Mouse (Mus musculus): Measurements from ENCODE around the gene Tfdp1. TPM values are rescaled to one million over a fixed set of nuclear protein-coding genes. Genes with fewer than 3 reads are reported as not detected.

The Tfdp1 gene
- polyA plus RNA-seq, 1 experiment from 2014 or later = 191 TPM

GRCm38 (mm10) chr8:13415879-13416278 lies 77.3 kb downstream of the Tfdp1 start:
- DNase-seq (ENCODE audit: low spot score) = no peak
- Histone ChIP-seq H3K27ac (ENCODE audit: low read depth, low read length) (no peak overlapping the region), H3K4me3 (ENCODE audit: low read depth, low read length) (no peak overlapping the region), H3K9me3 (ENCODE audit: control insufficient read depth, low read length) (no peaks in the 10 kb centered on the region), H3K4me2 (ENCODE audit: low read depth) (no peak overlapping the region), H3K36me3 (ENCODE audit: control insufficient read depth, insufficient read depth, low read length) (no peaks in the 10 kb centered on the region), H3K4me1 (ENCODE audit: control insufficient read depth, insufficient read depth, low read length) (no peaks in the 10 kb centered on the region), H3K27me3 (ENCODE audit: control insufficient read depth, insufficient read depth, low read length) (no peaks in the 10 kb centered on the region), H3K9ac (ENCODE audit: low read length) (no peak overlapping the region)
- ATAC-seq (ENCODE audit: insufficient read depth, low FRiP score, low TSS enrichment) = no peak
- 81% methylated on average over 10 of the region's 10 CpGs for WGBS

DNA sequence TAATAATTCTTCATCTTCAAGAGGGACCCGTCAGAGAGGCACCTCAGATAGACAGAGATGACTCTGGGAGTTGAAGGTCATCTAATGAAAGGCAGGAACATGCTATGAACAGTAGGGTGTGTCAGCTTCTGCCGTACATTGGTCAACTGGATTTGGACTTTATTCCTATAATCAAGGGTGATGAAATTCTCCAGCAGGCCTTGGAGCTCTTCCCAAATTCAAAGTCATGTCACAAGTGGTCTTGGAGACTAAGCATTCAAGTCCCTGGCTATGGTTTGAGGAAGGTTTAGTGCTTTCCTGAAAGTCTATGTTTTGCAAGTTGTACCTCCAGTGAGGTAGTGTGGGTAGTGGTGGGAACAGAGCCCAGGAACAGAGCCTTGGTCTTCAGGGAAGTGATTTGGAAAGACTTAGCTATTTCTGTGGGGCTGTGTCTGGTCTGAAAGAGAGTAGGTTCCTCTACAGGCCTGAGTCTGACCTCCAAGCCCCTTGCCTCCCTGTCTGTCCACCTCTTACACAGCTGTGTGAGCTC lies 80.6 kb downstream of the Tfdp1 start:
- no peaks in the 10 kb centered on the region for H3K27me3 ChIP-seq (ENCODE audit: control insufficient read depth, insufficient read depth, low read length)
- H3K36me3 ChIP-seq (ENCODE audit: control insufficient read depth, insufficient read depth, low read length) = no peaks in the 10 kb centered on the region
- no peak overlapping the region for H3K9ac ChIP-seq (ENCODE audit: low read length)
- H3K4me1 ChIP-seq (ENCODE audit: control insufficient read depth, insufficient read depth, low read length) = no peaks in the 10 kb centered on the region
- no peak for ATAC-seq (ENCODE audit: insufficient read depth, low FRiP score, low TSS enrichment)
- no peak overlapping the region for H3K4me2 ChIP-seq (ENCODE audit: low read depth)
- no peak overlapping the region for H3K4me3 ChIP-seq (ENCODE audit: low read depth, low read length)
- DNase-seq (ENCODE audit: low spot score) = no peak
- H3K27ac ChIP-seq (ENCODE audit: low read depth, low read length) = no peak overlapping the region
- WGBS = 79% methylated on average over 2 of the region's 2 CpGs
- H3K9me3 ChIP-seq (ENCODE audit: control insufficient read depth, low read length) = no peaks in the 10 kb centered on the region

DNA sequence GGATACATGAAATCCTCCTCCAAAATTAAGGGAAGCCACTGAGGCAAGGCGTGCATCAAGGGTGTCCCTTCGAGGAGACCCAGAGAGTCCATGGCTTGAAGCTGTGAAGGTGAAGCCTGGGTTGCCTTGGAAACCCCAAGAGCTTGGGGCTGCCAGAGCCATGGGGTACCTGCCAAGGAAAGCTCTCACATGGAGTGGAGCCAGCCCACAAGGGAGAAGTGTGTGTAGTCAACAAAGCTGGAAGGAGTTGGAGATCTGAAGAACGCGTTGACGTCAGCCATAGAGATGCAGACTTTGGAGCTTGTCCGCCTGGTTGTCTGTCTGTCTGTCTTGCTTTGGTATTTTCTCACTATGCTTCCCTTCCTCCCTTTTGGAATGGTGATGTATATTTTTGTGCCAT lies 82.4 kb downstream of the Tfdp1 start:
- DNase-seq (ENCODE audit: low spot score) (no peak), ATAC-seq (ENCODE audit: insufficient read depth, low FRiP score, low TSS enrichment) (no peak)
- Histone ChIP-seq H3K27me3 (ENCODE audit: control insufficient read depth, insufficient read depth, low read length) (no peaks in the 10 kb centered on the region), H3K4me1 (ENCODE audit: control insufficient read depth, insufficient read depth, low read length) (no peaks in the 10 kb centered on the region), H3K9ac (ENCODE audit: low read length) (no peak overlapping the region), H3K9me3 (ENCODE audit: control insufficient read depth, low read length) (no peaks in the 10 kb centered on the region), H3K27ac (ENCODE audit: low read depth, low read length) (no peak overlapping the region), H3K4me2 (ENCODE audit: low read depth) (no peak overlapping the region), H3K36me3 (ENCODE audit: control insufficient read depth, insufficient read depth, low read length) (no peaks in the 10 kb centered on the region), H3K4me3 (ENCODE audit: low read depth, low read length) (no peak overlapping the region)
- 90% methylated on average over 6 of the region's 6 CpGs for WGBS

GRCm38 (mm10) chr8:13427351-13427750 lies 88.8 kb downstream of the Tfdp1 start:
- DNase-seq (ENCODE audit: low spot score) (no peak), ATAC-seq (ENCODE audit: insufficient read depth, low FRiP score, low TSS enrichment) (no peak)
- no peaks in the 10 kb centered on the region for H3K9me3 ChIP-seq (ENCODE audit: control insufficient read depth, low read length)
- no peak overlapping the region for H3K27ac ChIP-seq (ENCODE audit: low read depth, low read length)
- 79% methylated on average over 6 of the region's 6 CpGs for WGBS
- H3K36me3 ChIP-seq (ENCODE audit: control insufficient read depth, insufficient read depth, low read length) = no peaks in the 10 kb centered on the region
- no peak overlapping the region for H3K4me2 ChIP-seq (ENCODE audit: low read depth)
- no peaks in the 10 kb centered on the region for H3K4me1 ChIP-seq (ENCODE audit: control insufficient read depth, insufficient read depth, low read length)
- no peak overlapping the region for H3K4me3 ChIP-seq (ENCODE audit: low read depth, low read length)
- no peak overlapping the region for H3K9ac ChIP-seq (ENCODE audit: low read length)
- no peaks in the 10 kb centered on the region for H3K27me3 ChIP-seq (ENCODE audit: control insufficient read depth, insufficient read depth, low read length)

Other genes with a start within 250 kb of the Tfdp1 start
- gene Pcid2, start 233.3 kb upstream of the Tfdp1 start, polyA plus RNA-seq (2014; fragmentation: Nextera tagmentation; extraction: Ambion mirVana) = 52.9 and 53.4 TPM in 2 replicates
- gene Cul4a, start 233.1 kb upstream of the Tfdp1 start, polyA plus RNA-seq (2014; fragmentation: Nextera tagmentation; extraction: Ambion mirVana) = 90.2 and 99.5 TPM in 2 replicates
- gene Lamp1, start 179.6 kb upstream of the Tfdp1 start, polyA plus RNA-seq (2014; fragmentation: Nextera tagmentation; extraction: Ambion mirVana) = 258 and 279 TPM in 2 replicates
- 13.5 and 13.8 TPM in 2 replicates for gene Grtp1, start 138.1 kb upstream of the Tfdp1 start, polyA plus RNA-seq (2014; fragmentation: Nextera tagmentation; extraction: Ambion mirVana)
- gene Adprhl1, start 84.6 kb upstream of the Tfdp1 start, polyA plus RNA-seq (2014; fragmentation: Nextera tagmentation; extraction: Ambion mirVana) = 0.57 and 0.61 TPM in 2 replicates
- gene Dcun1d2, start 50.6 kb upstream of the Tfdp1 start, polyA plus RNA-seq (2014; fragmentation: Nextera tagmentation; extraction: Ambion mirVana) = 32.7 and 36.5 TPM in 2 replicates
- gene Tmco3, start 50.6 kb upstream of the Tfdp1 start, polyA plus RNA-seq (2014; fragmentation: Nextera tagmentation; extraction: Ambion mirVana) = 34.7 and 35.1 TPM in 2 replicates
- gene Atp4b, start 58.1 kb downstream of the Tfdp1 start, polyA plus RNA-seq (2014; fragmentation: Nextera tagmentation; extraction: Ambion mirVana) = not detected in 2 replicates
- gene Grk1, start 66.3 kb downstream of the Tfdp1 start, polyA plus RNA-seq (2014; fragmentation: Nextera tagmentation; extraction: Ambion mirVana) = 0.04 TPM in 1 of 2 replicates, not detected in the other
- 0.38 and 0.39 TPM in 2 replicates for gene Tmem255b, start 96.4 kb downstream of the Tfdp1 start, polyA plus RNA-seq (2014; fragmentation: Nextera tagmentation; extraction: Ambion mirVana)
- gene Gas6, start 155.7 kb downstream of the Tfdp1 start, polyA plus RNA-seq (2014; fragmentation: Nextera tagmentation; extraction: Ambion mirVana) = 6.5 and 6.7 TPM in 2 replicates
- gene 1700029H14Rik, start 223.7 kb downstream of the Tfdp1 start, polyA plus RNA-seq (2014; fragmentation: Nextera tagmentation; extraction: Ambion mirVana) = not detected in 2 replicates

Data from neural tube, embryonic 11.5 days (tissue).